Mouse (Mus musculus): ENCODE measurements around the gene Ikbke. TPM values are rescaled to one million over a fixed set of nuclear protein-coding genes. Genes with fewer than 3 reads are reported as not detected.

Ikbke gene
- 22.2 and 23.5 TPM in 2 replicates for polyA plus RNA-seq (2015; fragmentation: Nextera tagmentation; extraction: Ambion mirVana)

DNA sequence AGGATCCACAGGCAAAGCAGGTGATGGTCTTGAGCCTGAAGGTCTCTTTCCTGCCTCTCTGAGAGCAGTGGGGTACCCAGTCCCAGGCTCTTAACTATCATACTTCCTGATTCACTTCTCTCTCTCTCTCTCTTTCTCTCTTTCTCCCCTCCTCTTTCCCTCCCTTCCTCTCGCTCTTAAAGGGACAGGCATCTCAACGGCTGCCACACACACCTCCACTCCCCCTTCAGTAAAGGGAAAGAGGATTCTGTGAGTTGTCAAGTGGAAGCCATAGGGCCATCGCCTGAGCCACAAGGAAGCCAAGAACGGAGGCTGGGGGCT is at the start of gene Ikbke:
Ikbke (minus strand) TSS at position 151 of the 321 bp plus-strand sequence.
- peak; percentile 56 for DNase-seq (ENCODE audit: low spot score)

DNA sequence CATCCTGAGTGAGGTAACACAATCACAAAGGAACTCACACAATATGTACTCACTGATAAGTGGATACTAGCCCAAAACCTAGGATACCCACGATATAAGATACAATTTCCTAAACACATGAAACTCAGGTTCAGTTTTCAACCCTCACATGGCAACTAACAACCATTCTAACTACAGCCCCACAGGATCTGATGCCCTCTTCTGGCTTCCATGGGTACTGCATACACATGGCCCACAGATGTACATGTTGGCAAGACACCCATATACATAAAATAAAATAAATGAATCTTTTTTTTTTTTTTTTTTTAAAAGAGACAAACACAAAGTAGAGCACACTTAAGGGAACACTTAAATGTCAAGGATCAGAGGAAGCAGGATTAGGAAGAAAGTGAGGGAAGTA is 49.7 kb upstream of the Ikbke start:
- DNase-seq (ENCODE audit: low spot score) = peak; percentile 39

DNA sequence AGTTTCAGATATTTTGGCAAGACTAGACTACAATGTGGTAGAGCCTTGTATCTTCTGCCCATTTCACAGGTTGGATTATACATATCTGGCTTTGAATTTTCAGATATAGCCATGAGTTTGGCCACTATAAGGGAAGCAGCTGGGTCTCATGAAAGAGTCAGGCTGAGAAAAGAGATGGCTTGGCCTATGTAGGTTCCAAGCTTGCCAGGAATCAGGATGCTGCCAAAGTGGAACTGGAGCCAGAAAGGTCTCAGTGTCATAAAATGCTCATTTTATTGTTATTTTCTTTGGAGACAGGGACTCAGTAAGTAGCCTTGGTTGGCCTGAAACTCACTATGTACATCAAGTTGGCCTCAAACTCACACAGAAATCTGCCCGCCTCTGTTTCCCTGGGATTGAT is 47.8 kb upstream of the Ikbke start:
- DNase-seq (ENCODE audit: low spot score) = no peak

DNA sequence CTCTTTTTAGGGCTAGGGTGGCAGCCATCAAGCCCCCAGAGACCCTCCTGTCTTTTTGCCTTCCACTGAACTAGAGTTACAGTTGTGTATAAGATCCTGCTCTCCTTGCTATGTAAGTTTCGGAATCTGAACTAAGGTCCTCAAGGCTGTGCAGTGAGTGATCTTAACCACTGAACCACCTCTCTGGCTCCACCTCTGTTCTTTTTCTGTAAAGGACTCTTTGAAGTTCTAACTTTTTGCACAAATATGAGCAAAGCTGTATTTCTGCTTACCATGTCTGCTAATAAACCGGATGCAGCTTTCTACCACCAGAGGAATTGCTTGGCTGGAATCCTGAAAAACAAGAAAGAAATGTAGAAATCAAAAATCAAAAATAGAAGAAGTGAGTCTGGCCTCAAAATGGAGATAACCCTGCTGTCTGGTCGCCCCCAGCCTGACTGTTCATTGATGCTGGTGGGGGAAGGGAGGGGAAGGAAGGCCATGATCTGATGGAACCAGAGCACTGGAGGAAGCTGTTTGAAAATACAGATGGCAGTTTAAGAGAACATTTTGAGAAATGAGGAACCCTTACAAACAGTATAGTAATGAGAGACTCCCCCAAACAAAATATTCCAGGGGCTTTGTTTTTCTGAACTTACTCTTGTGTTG is 45.5 kb upstream of the Ikbke start:
- DNase-seq (ENCODE audit: low spot score) = peak; percentile 57

DNA sequence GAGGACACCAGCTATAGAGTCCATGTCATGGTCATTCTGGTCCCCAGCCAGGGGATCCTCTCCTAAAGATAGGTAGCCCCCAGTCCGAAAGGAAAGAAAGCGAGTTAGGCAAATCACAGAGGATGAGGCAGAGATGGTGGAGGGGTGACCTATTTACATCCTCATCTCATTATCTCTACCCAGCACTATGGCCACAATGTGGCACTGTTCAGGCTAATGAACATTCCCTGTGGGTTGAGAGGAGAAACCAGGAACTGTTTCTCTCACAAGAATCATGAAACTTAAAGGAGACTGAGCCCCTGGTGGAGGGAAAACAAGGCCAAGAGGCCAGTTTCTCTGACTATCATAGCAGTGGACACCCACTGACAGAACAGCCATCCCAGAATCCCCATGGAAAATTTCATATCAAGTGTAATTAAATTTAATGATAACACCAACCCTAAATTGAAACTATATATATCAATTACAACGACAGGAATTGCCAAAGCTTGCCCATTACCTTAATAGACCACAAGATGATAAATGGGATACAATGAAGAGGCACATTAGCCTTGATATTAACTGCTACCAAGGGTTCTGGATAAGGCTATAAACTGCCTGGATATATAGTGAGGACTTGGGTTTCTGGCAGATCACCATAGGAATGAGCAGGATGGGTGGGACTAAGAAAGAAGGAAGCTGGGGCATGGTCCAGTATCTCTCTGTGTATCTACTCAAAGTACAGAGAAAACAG is 40.4 kb upstream of the Ikbke start:
- no peak for DNase-seq (ENCODE audit: low spot score)

DNA sequence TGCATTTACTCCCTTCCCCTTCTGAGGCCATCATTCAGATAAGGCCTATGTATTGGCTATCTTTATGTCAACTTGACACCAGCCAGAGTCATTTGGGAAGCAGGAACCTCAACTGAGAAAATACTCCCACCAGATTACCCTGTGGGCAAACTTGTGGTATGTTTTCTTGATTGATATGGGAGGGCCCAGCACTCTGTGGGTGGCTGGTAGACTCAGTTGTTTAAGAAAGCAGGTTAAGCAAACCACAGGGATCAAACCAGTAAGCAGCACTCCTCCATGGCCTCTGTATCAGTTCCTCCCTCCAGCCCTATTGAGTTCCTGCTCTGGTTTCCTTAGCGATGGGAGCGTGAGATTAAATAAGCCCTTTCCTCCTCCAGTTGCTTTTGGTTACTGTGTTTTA is 39.0 kb upstream of the Ikbke start:
- DNase-seq (ENCODE audit: low spot score) = no peak

DNA sequence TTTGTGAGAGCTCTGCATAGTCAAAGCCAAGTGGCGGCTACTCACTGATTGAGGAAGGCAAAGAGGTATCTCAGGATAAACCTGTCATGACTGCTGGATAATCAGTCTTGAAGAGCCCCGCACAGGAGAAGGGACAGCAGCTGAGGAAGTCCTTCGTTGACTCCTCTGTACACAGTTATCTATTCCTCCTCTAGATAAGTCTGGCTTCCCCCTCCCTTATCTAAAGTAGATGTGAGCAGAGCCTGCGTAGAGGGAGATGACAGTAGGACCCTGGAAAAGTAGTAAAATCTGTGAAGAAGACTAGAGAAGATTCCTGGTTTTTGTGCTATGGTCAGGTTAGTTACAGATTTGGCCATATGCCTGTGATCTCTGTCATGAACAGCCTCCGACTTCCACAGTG is 38.2 kb upstream of the Ikbke start:
- DNase-seq (ENCODE audit: low spot score) = no peak

DNA sequence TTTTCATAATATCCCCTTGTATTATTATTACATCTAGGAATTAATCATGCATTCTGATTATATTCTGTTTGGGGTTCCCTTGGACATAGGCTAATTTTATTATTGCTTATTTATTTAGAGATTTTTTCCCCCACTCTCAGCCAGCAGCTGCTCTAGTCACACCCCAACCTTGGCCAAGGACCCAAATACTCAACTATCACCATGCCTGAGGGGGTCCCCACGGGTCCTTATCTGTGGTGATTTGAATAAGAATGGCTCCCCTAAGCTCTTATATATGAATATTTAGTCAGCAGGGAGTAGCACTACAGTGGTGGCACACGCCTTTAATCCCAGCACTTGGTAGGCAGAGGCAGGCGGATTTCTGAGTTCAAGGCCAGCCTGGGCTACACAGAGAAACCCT is 31.9 kb upstream of the Ikbke start:
- DNase-seq (ENCODE audit: low spot score) = no peak

DNA sequence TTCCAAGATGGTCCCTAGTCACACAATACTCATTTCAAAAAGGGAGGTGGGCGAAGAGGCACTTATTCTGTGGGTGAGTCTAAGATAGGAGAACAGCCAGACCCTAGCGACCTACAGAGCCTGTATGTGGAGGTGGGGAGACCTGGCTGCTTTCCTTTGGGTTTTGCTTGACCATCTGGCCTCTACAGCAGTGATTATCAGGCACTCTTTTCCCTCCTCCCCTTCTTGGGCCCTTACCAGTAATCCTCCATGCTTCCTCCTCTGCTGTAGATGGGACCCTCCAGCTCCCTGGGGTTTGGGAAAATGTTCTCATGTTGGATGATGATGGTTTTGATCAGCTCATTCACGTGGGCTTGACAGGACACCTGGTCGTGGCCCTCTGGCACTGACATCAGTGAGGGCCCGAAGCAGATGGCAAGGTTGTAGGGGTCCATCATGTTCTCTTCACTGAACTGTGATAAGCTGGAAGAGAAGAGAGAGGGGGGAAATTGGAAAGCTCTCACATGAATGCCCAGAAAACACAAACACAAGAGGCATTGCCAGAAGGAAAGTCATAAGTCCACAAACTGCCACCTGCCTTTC is 30.9 kb upstream of the Ikbke start:
- DNase-seq (ENCODE audit: low spot score) = no peak

DNA sequence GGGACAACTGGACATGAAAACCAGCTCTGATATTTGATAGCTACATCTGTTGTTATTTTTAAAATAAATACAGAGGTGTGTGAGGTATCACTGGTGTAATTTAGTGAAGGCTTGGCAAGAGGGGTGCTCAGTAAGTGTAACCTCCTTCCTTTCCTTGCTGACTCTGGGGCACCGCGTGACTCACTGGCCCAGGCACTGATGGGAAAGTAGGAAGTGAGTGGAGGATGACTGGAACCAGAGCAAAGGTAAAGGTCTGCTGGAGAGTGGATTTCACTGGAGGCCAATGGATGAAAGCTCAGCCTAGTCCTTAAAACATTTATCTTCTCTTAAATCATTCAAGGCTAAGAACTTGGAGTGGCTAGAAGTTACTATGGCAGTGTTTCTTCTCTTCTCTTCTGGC is 21.3 kb upstream of the Ikbke start:
- DNase-seq (ENCODE audit: low spot score) = no peak

DNA sequence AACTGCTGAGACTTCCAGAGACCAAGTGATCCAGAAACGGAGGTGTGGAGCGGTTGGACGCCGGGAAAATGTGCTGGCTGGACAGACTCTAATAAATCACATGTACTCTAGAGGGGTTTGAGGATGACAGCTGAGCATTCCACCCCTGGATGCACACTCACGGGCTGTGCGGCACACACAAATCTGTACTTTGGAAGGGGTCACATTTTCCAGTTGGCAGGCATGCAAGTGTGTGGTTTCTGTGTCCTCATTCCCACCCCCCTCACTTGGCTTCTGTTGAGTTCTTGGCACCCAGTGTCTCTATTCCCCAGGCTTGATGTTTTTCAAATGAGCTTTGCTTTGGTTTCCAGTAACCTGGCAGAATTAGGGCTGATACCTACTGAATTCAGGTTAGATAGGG is 20.4 kb upstream of the Ikbke start:
- DNase-seq (ENCODE audit: low spot score) = no peak

DNA sequence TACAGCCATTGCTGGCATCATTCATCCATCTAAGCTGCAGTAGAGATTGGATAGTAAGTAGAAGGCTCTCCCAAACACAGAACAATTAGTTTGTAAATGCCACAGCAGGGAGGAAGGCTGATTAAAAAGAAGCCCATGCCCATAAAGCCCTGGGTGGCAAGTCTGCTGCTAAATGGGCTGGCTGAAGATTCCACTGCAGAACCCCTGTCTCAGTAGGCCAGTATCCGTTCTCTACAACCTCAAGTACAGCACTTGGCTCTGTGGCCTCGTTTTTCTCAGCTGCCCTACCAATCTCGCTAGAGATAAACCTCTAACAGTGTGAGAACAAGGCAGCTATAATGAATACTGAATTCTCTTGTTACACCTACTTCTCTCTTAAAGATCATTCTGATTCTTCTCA is 19.8 kb upstream of the Ikbke start:
- DNase-seq (ENCODE audit: low spot score) = no peak

DNA sequence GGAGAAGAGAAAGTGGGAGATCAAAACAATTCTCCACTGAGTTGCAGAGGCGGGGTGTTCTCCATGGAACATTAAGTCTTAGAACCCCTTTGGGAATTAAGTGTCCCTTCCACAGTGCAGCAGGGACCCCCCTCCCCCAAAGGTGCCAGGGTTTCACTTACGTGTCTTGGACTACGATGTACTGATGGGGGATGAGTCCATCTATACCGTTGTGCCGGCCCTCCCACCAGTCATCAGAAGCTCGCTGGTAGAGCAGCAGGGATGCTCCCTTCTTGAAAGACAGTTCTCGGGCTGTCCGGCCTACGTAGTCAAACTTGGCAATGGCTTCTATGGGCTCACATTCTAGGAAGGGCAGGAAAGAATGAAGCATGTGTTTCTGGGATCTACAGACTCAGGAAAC is 18.8 kb upstream of the Ikbke start:
- DNase-seq (ENCODE audit: low spot score) = no peak

DNA sequence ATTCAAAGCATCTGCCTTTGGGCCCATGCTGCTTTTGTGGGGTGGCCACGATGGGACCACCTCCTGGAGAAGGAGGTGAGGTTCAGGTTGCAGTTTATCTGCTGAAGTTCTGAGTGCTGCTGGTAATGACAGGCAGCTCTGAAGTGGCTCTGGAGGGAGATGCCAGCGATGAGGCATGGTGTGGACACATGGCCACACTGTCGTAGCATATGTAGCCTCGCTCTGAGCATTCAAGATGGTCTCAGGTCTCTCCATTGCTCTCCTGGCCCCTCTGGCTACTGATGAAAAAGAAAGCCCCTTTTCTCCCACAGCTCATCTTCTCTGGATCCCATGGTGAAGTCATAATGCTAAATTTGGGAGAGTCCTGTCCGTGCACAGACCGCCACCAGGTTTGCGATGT is 17.3 kb upstream of the Ikbke start:
- no peak for DNase-seq (ENCODE audit: low spot score)

DNA sequence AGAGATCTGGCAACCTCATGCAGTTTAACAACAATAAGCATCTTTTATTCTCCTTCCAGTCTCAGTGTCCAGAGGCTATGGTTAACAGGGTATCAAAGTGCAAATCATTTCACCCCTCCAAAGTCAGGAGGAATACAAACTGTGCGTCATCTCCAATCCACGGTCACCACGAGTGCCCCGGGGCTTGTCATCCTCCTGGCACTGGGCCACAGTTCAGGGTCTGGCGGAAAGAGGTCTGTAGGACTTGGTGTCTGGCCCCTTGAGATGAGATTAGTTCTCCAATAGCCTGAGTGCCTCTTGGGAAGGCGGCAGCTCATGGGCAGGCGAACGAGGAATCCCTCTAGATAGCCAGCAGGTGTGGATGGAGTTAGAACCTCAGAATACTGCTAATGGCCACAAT is 15.8 kb upstream of the Ikbke start:
- DNase-seq (ENCODE audit: low spot score) = no peak

DNA sequence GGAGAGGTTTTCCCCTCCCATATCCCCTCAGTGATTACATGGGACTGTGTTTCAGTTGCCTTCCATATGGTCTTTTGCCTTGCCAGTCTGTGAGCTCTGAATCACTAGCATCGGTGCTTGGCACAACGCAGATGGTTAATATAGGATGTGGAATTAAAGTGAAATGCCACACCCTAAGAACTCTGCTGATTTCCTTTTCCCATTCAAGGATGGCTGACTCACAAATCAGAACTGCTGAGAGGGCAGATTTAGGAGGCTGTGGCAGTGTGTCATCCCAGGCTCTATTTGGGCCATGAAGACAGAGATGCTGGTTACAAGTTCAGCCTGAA is 14.5 kb upstream of the Ikbke start:
- no peak for DNase-seq (ENCODE audit: low spot score)

DNA sequence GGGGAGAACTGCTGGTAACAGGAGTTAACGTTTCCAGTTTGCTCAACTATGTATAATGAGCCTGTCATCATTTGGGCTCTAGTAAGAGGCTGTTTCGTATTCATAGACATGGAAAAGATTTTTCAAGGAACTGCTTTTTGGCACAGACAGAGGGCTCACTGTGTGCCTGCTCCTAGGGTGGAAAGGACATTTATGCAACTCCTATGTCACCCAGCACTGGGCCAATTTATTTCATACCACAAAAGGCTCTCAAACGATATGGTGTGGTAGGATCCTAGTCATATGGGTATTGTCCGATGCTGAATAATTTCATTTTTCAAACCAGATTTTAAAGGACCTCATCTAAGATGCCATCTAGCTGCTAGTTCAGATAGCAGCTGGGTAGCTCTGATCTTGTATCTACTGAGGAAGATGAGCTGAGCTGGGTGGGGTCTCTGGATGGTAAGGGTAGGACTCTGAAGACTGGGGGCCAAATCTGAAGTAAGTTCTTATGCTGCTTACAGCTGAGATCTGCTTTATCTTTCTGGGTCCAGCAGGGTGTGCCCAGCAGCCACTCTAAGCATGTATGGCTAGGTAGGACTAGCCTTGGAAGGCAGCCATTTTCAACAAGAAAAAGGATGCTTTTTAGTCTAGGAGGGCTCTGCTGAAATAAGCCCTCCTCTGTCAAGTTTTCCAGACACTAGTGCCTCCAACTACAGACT is 14.0 kb upstream of the Ikbke start:
- no peak for DNase-seq (ENCODE audit: low spot score)

DNA sequence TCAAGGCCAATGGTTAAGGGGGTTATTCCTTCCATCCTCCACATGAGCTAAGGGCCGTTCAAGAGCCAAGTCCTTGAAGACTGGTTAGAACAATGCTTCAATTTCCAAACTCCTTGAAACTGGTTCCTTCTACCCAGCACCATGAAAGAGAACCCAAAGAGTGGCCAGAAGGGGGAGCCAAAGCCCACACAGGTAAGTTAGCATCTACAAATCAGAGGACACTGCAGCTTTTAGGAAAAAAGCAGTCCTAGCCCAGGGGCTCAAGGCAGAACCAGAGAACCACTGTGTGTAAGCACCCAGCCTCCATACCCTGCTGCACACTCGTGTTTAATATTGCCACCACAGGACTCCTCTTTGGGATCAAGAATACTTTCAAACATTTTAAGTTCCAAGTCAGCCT is 11.2 kb upstream of the Ikbke start:
- peak; percentile 79 for DNase-seq (ENCODE audit: low spot score)

DNA sequence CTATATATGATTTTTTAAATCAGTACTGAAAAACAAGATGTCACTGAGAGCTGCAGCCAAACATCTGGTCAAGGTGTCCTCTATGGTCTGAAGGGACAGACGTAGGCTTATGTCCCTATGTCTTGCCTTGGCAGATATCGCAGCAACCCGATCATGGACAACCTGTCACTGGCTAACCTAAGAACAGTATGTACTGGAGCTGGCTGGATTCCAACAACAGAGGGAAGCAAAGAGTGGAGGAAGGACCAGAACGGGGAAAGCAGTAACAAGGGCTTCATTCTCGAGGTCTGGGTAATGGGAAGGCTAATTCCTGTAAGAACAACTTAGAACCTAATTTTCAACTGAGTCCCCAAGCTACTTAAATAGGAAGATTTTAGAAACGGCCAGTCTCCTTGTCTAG is 9.5 kb upstream of the Ikbke start:
- no peak for DNase-seq (ENCODE audit: low spot score)

DNA sequence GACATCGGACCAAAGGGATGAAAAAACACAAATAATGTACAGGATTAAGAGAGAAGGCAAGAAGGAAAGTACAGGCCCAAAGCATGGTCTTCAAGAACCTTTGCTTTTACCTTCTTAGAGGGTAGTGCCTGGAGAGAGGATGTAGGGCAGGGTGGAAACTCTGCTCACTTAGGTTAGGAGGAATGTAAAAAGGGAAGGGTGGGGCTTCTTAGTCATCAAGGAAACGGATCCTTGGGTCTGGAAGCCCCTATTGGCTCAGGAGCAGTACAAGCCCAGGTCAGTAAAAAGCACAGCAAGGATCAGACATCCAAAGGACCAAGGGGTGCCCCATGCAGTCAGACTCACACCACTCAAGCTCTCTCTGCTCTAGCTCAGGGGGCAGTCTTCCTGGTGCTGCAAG is 7.9 kb upstream of the Ikbke start:
- no peak for DNase-seq (ENCODE audit: low spot score)

DNA sequence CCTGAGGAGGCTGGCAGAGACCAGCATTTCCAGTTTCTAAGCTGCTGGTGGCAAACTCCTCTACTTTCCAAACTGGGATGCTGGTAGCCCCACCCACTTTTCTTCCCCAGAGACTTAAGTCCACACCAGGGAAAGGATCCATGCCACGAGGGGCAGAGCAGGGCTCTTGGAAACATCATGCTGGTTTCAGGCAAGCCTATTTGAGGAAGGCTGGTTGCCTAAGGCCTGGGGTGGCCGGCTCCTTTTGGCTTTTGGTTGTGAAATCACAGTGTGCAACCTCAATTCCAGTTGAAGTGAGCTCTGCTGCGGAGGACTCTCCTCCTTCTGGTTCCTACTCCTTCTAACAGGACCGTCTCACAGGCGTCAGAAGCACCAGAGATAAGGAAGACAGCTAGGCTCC is 7.4 kb upstream of the Ikbke start:
- DNase-seq (ENCODE audit: low spot score) = no peak

DNA sequence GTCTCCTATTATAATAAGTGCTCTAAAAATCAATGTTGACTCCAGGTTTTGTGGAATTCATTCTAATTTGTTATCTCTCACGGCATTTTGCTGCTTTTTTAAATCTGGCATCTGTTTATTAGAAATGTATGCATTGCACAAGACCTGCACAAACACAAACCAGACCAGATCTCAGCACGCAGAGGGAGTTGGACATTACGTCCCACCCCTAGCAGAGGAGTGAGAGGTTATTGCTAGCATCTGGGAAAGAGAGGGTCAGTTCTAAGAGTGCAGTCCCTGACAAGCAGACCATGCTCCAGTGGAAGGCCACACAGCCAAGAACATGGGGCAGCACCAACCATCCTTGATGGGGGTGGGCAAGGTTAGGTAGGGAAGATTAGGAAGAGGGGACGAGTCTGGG is 5.2 kb upstream of the Ikbke start:
- DNase-seq (ENCODE audit: low spot score) = no peak

DNA sequence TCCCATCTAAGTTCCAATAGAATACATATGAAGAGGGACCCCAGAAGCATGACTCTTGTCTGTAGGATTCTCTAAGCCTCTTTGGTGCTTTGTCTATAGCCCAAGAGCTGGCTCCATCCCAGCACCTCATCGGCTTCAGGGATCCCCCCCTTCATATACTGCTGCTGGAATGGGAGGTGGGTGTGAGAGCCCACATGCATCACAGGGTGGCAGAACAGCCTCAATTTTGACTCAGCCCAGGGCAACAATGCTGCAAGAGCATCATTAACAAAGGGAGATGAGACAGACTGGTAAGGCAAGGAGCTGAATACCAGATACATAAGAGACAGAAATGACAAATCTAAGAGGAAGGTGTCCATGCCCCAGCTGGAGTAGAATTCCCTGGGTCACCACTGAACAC is 4.8 kb upstream of the Ikbke start:
- DNase-seq (ENCODE audit: low spot score) = no peak

Measured in thymus, postnatal 0 days (tissue).